Mouse (Mus musculus) c-Kit-negative CD71-positive TER-119-positive erythroid progenitor cells, embryonic 14.5 days (primary cell): ENCODE data around the gene Atxn7.

Experiments used
- DNase-seq: peaks from one replicate; pipeline ENCODE4 v3.0.0-alpha.2; 2013; ENCODE audit warnings: low read depth, low spot score

Gene Atxn7

GRCm38 (mm10) chr14:14064486-14065141 is 103.4 kb downstream of the Atxn7 start:
- DNase-seq: no peak

GRCm38 (mm10) chr14:14065142-14065498 is 103.9 kb downstream of the Atxn7 start:
- DNase-seq: no peak

DNA sequence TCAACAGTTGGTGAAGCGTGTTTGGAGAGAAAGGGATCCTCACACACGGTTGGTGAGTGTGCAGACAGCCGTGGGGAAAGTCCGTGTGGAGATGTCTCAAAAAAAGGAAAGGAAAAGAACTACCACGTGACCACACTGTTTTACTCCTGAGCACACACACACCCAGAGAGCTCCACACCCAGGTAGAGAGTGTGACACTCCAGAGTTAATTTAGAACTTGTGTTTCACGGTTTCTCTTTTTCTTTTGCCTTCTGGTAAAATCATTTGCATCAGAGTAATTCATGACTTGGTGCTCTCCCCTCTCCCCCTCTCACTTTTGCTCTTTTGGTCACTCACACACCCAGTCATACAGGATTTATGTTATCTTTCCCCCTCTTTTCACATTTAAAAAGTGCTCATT is 105.0 kb downstream of the Atxn7 start:
- no peak for DNase-seq

- no peak for DNase-seq
Measured at GRCm38 (mm10) chr14:14067648-14068472, 106.6 kb downstream of the Atxn7 start.

GRCm38 (mm10) chr14:14068553-14068952 is 107.3 kb downstream of the Atxn7 start:
- no peak for DNase-seq

DNA sequence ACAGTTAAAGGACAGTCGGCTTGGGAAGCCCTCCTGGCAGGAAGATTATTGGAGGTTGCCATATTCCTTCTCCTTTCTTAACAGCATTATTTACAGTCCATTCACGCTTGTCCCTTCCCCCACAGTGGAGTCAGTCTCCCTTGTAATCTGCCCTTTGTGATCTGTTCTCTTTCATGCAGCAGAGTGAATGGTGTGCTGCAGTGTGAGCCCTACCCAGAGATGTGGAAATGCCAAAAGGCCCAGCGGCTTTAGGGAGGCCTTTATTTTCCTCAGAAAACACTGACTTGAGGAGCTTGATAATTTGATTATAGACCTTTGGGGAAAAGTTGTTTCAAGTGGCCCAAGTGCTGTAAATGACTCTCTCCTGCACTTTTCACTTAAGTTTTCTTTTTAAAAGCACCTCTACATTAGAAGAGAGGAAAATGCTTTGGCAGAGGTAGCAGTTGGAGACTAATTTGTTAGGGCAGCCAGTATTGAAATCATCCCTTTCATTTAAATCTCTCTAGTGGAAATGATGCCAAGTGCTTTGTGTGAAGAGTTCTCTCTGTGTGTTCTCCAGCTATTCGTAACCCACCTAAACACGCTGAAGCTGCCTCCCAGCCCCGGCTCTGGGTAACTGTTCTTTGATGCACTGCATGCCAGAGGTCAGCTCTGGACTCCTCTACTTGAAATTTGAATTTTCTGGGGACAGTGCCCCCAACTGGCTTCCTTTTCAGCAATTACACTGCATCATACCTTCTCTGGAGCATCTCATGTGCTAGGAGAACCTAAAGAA is 109.5 kb downstream of the Atxn7 start:
- no peak for DNase-seq

DNA sequence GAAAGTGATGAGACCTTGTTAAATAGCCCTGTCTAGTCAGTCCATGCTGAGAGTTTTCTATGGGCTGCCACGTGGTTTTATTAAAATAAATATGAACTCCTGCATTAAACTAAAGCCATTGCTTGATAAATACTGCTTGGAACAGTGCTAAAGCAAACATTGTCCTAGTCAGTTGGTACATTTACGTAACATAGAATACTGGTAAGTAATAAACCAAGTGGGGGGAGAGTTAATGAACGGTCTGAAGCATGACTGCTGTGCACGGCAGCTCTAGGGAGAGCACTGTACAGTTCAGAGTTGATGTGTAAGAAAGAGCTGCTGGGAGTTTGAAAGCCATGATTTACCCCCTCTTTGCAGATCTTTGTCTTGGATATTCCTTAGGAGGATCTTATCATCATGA is 110.2 kb downstream of the Atxn7 start:
- no peak for DNase-seq

GRCm38 (mm10) chr14:14080604-14081194 is 119.5 kb downstream of the Atxn7 start:
- DNase-seq: no peak

DNA sequence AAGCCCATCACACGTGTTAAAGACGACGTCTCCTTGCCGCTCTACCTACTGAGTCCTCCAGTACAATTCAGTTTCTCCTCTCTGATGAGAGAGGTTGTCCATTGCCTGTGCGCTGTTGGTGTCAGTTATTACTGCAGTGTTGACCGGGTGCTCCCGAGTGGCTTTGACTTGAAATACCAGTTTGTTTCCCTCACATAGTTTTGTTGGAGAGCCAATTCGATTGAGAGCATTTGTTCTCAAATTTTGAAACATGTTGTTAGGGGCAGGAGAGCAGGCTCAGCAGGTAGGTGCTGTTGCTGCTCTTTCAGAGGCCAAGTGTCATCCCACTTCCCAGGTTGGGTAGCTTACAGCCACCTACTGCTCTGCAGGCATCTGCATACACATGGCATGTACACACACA is 122.6 kb downstream of the Atxn7 start:
- no peak for DNase-seq

DNA sequence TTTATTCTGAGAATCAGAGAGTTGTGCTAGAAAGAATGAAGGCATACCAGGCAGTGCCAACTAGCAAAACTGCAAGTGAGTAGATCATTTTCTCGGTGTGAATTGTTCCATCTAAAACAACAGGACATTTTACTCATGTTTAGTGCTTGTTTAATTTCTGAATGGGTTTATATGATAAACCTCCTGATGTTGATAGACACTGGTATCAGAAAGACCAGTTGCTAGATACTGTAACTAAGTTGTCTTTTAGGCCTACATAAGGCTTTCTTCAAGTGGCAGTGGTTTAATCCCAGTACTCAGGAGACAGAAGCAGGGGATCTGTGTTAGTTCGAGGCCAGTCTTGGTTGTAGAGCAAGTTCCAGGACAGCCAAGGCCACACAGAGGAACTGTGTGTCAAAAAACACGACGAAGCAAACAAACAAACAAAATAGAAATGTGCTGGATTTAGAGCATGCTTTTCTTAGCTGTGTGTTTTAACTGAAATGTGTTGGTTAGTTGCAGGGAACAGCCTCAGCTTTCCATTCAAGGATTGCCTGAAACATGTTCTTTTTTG is 125.5 kb downstream of the Atxn7 start:
- no peak for DNase-seq

DNA sequence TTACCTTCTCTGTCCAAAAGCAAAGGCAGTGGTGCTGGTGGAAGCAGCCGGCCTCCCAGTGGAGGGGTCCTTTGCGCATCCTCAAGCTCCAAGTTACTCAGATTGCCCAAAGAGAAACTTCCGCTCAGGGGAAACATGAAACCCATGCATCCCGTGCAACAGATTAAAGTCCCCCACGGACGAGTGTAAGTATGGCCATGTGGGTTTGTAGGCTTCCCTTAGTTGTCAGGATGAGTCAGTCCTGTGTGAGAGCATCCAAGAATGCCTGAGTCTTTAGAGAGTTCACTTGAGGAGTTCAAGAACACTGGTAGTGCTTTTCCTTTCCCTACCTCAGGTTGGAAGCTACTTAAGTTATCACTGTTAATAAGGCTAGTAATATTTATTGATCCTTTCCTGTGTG is 126.1 kb downstream of the Atxn7 start:
- DNase-seq: no peak

- no peak for DNase-seq
Measured at GRCm38 (mm10) chr14:14088016-14088791, 127.0 kb downstream of the Atxn7 start.

DNA sequence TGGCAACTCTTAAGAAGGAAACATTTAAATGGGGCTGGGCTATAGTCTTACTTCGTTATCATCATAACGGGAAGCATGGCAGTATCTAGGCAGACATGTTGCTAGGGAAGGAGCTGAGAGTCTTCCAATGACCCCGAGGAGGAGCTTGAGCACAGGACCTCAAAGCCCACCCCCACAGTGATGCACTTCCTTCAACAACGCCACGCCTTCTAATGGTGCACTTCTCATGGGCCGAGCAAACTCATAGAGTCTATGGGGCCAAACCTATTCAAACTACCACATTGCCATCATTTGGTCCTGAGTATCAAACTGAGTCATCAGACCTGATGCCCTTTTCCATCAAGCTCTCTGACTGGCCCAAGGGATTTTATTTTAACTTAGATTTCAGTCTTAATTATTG is 129.3 kb downstream of the Atxn7 start:
- no peak for DNase-seq

DNA sequence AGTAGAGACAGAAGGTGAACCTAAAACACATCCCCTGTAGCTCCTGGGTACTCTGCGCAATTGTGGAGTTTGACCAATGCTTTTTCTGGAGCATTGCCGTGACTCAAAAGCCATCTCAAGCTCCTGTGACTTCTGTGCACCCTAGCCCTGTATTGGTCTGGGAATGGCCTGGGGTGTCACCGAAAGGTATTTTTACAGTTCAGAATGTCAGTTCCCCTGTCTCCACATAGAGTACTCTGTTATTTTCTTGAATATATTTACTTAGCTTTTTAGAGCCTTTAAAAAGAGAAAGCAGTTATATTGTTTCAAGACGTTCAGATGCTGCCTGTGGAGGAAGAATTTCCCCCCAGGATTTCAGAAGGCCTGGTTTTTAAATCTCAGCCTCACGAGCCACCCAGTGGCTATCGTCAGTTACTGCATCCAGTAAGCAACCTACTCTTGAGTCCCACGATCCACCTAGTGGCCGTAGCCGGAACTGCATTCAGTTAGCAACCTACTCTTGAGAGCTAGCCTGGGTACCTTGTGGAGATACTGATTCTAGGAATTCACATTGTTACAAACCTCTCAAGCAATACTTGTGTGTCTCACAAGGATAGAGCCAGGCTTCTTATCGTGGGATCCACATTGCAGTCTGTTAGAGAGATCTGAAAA is 137.2 kb downstream of the Atxn7 start:
- DNase-seq: peak; percentile 82

GRCm38 (mm10) chr14:14100773-14101280 is 139.6 kb downstream of the Atxn7 start:
- DNase-seq: no peak

DNA sequence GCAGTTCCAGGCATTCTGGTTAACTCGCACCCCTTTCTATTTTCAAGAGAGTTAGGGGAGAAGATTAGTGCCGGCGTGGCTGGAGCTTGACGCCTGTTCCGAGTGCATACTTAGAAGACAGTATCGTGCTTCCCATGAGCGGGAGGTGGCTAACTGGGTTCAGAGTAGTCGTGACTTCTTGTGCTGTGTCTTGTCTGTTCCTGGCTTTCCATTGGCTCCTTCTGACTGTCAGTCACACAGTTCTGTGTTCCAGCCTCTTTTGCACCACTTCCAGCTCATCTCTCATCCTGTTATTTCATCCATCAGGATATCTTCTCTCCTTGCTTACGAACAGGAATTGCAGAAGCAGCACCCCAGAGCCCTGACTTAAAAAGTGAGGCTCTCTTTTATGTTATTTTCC is 140.1 kb downstream of the Atxn7 start:
- no peak for DNase-seq

GRCm38 (mm10) chr14:14104213-14104929 is 143.1 kb downstream of the Atxn7 start:
- no peak for DNase-seq

GRCm38 (mm10) chr14:14104930-14105318 is 143.7 kb downstream of the Atxn7 start:
- no peak for DNase-seq

DNA sequence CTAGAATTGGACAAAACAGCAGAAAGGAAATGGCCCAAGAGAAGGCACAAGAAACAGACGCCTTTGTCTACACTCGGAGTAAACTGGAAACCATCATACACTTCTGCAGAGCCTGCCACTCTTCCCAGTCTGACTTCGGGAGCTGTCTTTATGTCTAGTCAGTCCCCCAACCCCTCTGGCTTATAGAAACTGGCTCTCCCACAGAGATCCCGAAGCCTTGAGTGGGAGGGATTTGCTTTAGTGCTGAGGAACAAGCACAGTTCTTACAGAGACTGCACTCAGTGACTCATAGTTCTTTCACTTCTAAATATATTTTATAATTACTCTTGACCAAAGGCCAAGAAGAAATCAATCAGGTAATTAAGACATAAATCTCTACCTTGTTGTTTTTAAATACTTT is 149.5 kb downstream of the Atxn7 start:
- no peak for DNase-seq
